Mouse (Mus musculus): Measurements from ENCODE around the gene Id3. TPM values are rescaled to one million over a fixed set of nuclear protein-coding genes. Genes with fewer than 3 reads are reported as not detected.

The Id3 gene
- polyA plus RNA-seq, 1 experiment from 2014 or later = 261 TPM

Other genes starting within 250 kb of the Id3 start
- gene Cnr2, start 248.1 kb upstream of the Id3 start, polyA plus RNA-seq (2015; fragmentation: Nextera tagmentation; extraction: Ambion mirVana) = 0.49 and 0.55 TPM in 2 replicates
- 38.1 and 61.6 TPM in 2 replicates for gene Fuca1, start 222.8 kb upstream of the Id3 start, polyA plus RNA-seq (2015; fragmentation: Nextera tagmentation; extraction: Ambion mirVana)
- 80.2 and 82.4 TPM in 2 replicates for gene Hmgcl, start 197.0 kb upstream of the Id3 start, polyA plus RNA-seq (2015; fragmentation: Nextera tagmentation; extraction: Ambion mirVana)
- gene Gale, start 179.8 kb upstream of the Id3 start, polyA plus RNA-seq (2015; fragmentation: Nextera tagmentation; extraction: Ambion mirVana) = 17.6 and 24.8 TPM in 2 replicates
- 59.6 and 79.0 TPM in 2 replicates for gene Lypla2, start 170.9 kb upstream of the Id3 start, polyA plus RNA-seq (2015; fragmentation: Nextera tagmentation; extraction: Ambion mirVana)
- gene Pithd1, start 156.2 kb upstream of the Id3 start, polyA plus RNA-seq (2015; fragmentation: Nextera tagmentation; extraction: Ambion mirVana) = 34.0 and 57.7 TPM in 2 replicates
- gene Eloa, start 121.7 kb upstream of the Id3 start, polyA plus RNA-seq (2015; fragmentation: Nextera tagmentation; extraction: Ambion mirVana) = 27.3 and 31.4 TPM in 2 replicates
- 236 and 245 TPM in 2 replicates for gene Rpl11, start 90.1 kb upstream of the Id3 start, polyA plus RNA-seq (2015; fragmentation: Nextera tagmentation; extraction: Ambion mirVana)
- gene E2f2, start 28.9 kb downstream of the Id3 start, polyA plus RNA-seq (2015; fragmentation: Nextera tagmentation; extraction: Ambion mirVana) = 7.8 and 9.6 TPM in 2 replicates
- gene Asap3, start 62.9 kb downstream of the Id3 start, polyA plus RNA-seq (2015; fragmentation: Nextera tagmentation; extraction: Ambion mirVana) = 2.6 and 4.8 TPM in 2 replicates
- gene Tcea3, start 104.2 kb downstream of the Id3 start, polyA plus RNA-seq (2015; fragmentation: Nextera tagmentation; extraction: Ambion mirVana) = 47.7 and 61.6 TPM in 2 replicates
- 18.3 and 21.5 TPM in 2 replicates for gene Zfp46, start 141.2 kb downstream of the Id3 start, polyA plus RNA-seq (2015; fragmentation: Nextera tagmentation; extraction: Ambion mirVana)
- 84.3 and 107 TPM in 2 replicates for gene Hnrnpr, start 167.4 kb downstream of the Id3 start, polyA plus RNA-seq (2015; fragmentation: Nextera tagmentation; extraction: Ambion mirVana)

All from heart, embryonic 15.5 days (tissue).